Mouse (Mus musculus) urinary bladder, adult 18-20 months (tissue): ENCODE data around the gene Ogfod3.

Experiments used
- DNase-seq, 2 experiments: peaks; one replicate each; pipeline ENCODE4 v3.0.0; 2022; ENCODE audit warnings: low spot score in 2 of 2, mixed read lengths in 2 of 2

Gene Ogfod3

GRCm38 (mm10) chr11:121199851-121200250, 4.7 kb downstream of the Ogfod3 start:
- no peak for DNase-seq

- no peak for DNase-seq
These were observed 5.9 kb downstream of the Ogfod3 start for GRCm38 (mm10) chr11:121198622-121199021.

- DNase-seq: no peak
These were observed 11.1 kb downstream of the Ogfod3 start for GRCm38 (mm10) chr11:121193415-121193814.

GRCm38 (mm10) chr11:121192742-121193141, 11.8 kb downstream of the Ogfod3 start:
- no peak for DNase-seq

GRCm38 (mm10) chr11:121189681-121190080, 14.8 kb downstream of the Ogfod3 start:
- DNase-seq: no peak

GRCm38 (mm10) chr11:121176285-121177270, 27.9 kb downstream of the Ogfod3 start:
- peak; percentile 16 to 28 for DNase-seq

- no peak for DNase-seq
These were observed 30.3 kb downstream of the Ogfod3 start for GRCm38 (mm10) chr11:121174234-121174633.

- no peak for DNase-seq
These were observed 31.3 kb downstream of the Ogfod3 start for GRCm38 (mm10) chr11:121173203-121173602.

GRCm38 (mm10) chr11:121163751-121164150, 40.8 kb downstream of the Ogfod3 start:
- no peak for DNase-seq

GRCm38 (mm10) chr11:121160636-121161346, 43.7 kb downstream of the Ogfod3 start:
- DNase-seq: no peak

- no peak for DNase-seq
These were observed 44.5 kb downstream of the Ogfod3 start, which contains the start of gene Uts2r for GRCm38 (mm10) chr11:121159971-121160370. Gene Uts2r, plus strand, starts transcription at chr11:121160271.

GRCm38 (mm10) chr11:121156411-121156891, 48.1 kb downstream of the Ogfod3 start:
- no peak for DNase-seq

GRCm38 (mm10) chr11:121154203-121154602, 50.3 kb downstream of the Ogfod3 start:
- DNase-seq: no peak

- no peak for DNase-seq
These were observed 56.3 kb downstream of the Ogfod3 start for GRCm38 (mm10) chr11:121148193-121148592.

GRCm38 (mm10) chr11:121145865-121146264, 58.6 kb downstream of the Ogfod3 start, which contains the start of gene Tex19.1:
Gene Tex19.1, plus strand, starts transcription at chr11:121146143.
- DNase-seq: no peak

- peak in 1 of 2 experiments; percentile 32 for DNase-seq
These were observed 61.0 kb downstream of the Ogfod3 start for GRCm38 (mm10) chr11:121143325-121144015.

GRCm38 (mm10) chr11:121138732-121139131, 65.8 kb downstream of the Ogfod3 start:
- no peak for DNase-seq

- no peak for DNase-seq
These were observed 66.8 kb downstream of the Ogfod3 start for GRCm38 (mm10) chr11:121137682-121138081.

GRCm38 (mm10) chr11:121134600-121134999, 69.9 kb downstream of the Ogfod3 start:
- no peak for DNase-seq

GRCm38 (mm10) chr11:121129616-121130015, 74.9 kb downstream of the Ogfod3 start:
- DNase-seq: no peak
